Mouse (Mus musculus): ENCODE data around the gene Il1a. TPM values are rescaled to one million over a fixed set of nuclear protein-coding genes. Genes with fewer than 3 reads are reported as not detected.

Gene Il1a
- total and polyA plus RNA-seq, 3 experiments = 0.04 to 0.17 (median 0.13) TPM

- no peaks in the 10 kb centered on the region for H3K79me2 ChIP-seq (replicated peaks; ENCODE audit: control insufficient read depth, extremely low read depth, insufficient read depth, poor library complexity, severe bottlenecking)
- H3K27me3 ChIP-seq (replicated peaks) = no peaks in the 10 kb centered on the region
- in situ Hi-C loops (cut with MboI; ENCODE audit: low pct_ligation_motif_present, low pct_unique_long_range_greater_than_20kb, low sequenced_read_pairs) (loop anchor here (25.0 kb wide), 2 partner anchors 323 to 573 kb away; partner anchors contain the start of genes Anapc1, Mertk and Zc3h8), dilution Hi-C loops (cut with MboI; ENCODE audit: extremely low pct_ligation_motif_present, extremely low pct_unique_long_range_greater_than_20kb, low sequenced_read_pairs) (no loop called here)
- no peaks in the 10 kb centered on the region for H3K36me3 ChIP-seq (replicated peaks in 1 of 2; ENCODE audit: control insufficient read depth in 1 of 2, insufficient read depth in 1 of 2, low read length in 1 of 2)
- no peak overlapping the region for H3K4me2 ChIP-seq (ENCODE audit: insufficient read depth, low read depth, poor library complexity, severe bottlenecking)
- H3K9me3 ChIP-seq (replicated peaks; ENCODE audit: low read length) = no peaks in the 10 kb centered on the region
- H3K27ac ChIP-seq (ENCODE audit: insufficient read depth, low read depth) = no peak overlapping the region
- H3K9ac ChIP-seq (ENCODE audit: insufficient read depth, low read depth) = no peak overlapping the region
- DNase-seq (ENCODE audit: extremely low read depth) = no peak
- H3K4me3 ChIP-seq (replicated peaks in 1 of 3; ENCODE audit: low read depth in 2 of 3, low read length in 2 of 3, poor library complexity in 1 of 3) = no peak overlapping the region
- TF ChIP-seq MXI1 (IDR thresholded peaks at IDR 0.05; ENCODE audit: low read depth, low read length) (no peak), SMC3 (IDR thresholded peaks at IDR 0.05; ENCODE audit: low read depth, low read length) (no peak), UBTF (IDR thresholded peaks at IDR 0.05; ENCODE audit: low read depth, low read length) (no peak), RAD21 (IDR thresholded peaks at IDR 0.05; ENCODE audit: low read depth, low read length) (no peak), GABPA (IDR thresholded peaks at IDR 0.05; ENCODE audit: insufficient replicate concordance, low read depth, low read length) (no peak), TCF12 (IDR thresholded peaks at IDR 0.05; ENCODE audit: low read depth, low read length) (no peak), POLR2AphosphoS2 (IDR thresholded peaks at IDR 0.05; ENCODE audit: low read depth, low read length) (no peak), USF2 (conservative IDR thresholded peaks at IDR 0.05; ENCODE audit: low read depth, low read length) (no peak), PAX5 (IDR thresholded peaks at IDR 0.05; ENCODE audit: low read length) (no peak)
- H3K4me1 ChIP-seq (ENCODE audit: control insufficient read depth in 1 of 2, insufficient read depth in 2 of 2) = peaks cover 21 to 49% of the 10 kb centered on the region in 2 experiments
These were observed 49.1 kb downstream of the Il1a start for GRCm38 (mm10) chr2:129260646-129261045.

GRCm38 (mm10) chr2:129258475-129259211 lies 51.1 kb downstream of the Il1a start:
- no peak overlapping the region for H3K27ac ChIP-seq (ENCODE audit: insufficient read depth, low read depth)
- no peaks in the 10 kb centered on the region for H3K79me2 ChIP-seq (replicated peaks; ENCODE audit: control insufficient read depth, extremely low read depth, insufficient read depth, poor library complexity, severe bottlenecking)
- no peaks in the 10 kb centered on the region for H3K9me3 ChIP-seq (replicated peaks; ENCODE audit: low read length)
- H3K36me3 ChIP-seq (replicated peaks in 1 of 2; ENCODE audit: control insufficient read depth in 1 of 2, insufficient read depth in 1 of 2, low read length in 1 of 2) = no peaks in the 10 kb centered on the region
- H3K9ac ChIP-seq (ENCODE audit: insufficient read depth, low read depth) = no peak overlapping the region
- no peaks in the 10 kb centered on the region for H3K27me3 ChIP-seq (replicated peaks)
- H3K4me3 ChIP-seq (replicated peaks in 1 of 3; ENCODE audit: low read depth in 2 of 3, low read length in 2 of 3, poor library complexity in 1 of 3) = no peak overlapping the region
- dilution Hi-C loops (cut with MboI; ENCODE audit: extremely low pct_ligation_motif_present, extremely low pct_unique_long_range_greater_than_20kb, low sequenced_read_pairs) = no loop called here
- H3K4me1 ChIP-seq (ENCODE audit: control insufficient read depth in 1 of 2, insufficient read depth in 2 of 2) = peaks cover 26 to 53% of the 10 kb centered on the region in 2 experiments
- no peak overlapping the region for H3K4me2 ChIP-seq (ENCODE audit: insufficient read depth, low read depth, poor library complexity, severe bottlenecking)
- TF ChIP-seq EP300 (IDR thresholded peaks at IDR 0.05; ENCODE audit: low read length) (no peak), IRF4 (IDR thresholded peaks at IDR 0.05; ENCODE audit: low read depth, low read length) (peak; percentile 47), ZKSCAN1 (IDR thresholded peaks at IDR 0.05; ENCODE audit: borderline replicate concordance, low read depth, low read length) (no peak), MEF2A (IDR thresholded peaks at IDR 0.05; ENCODE audit: borderline replicate concordance, low read depth, low read length) (peak; percentile 42; the same call in 1 of the 2 replicates), USF2 (conservative IDR thresholded peaks at IDR 0.05; ENCODE audit: low read depth, low read length) (no peak), ZC3H11A (IDR thresholded peaks at IDR 0.05; ENCODE audit: low read depth, low read length) (peak; percentile 95), RAD21 (IDR thresholded peaks at IDR 0.05; ENCODE audit: low read depth, low read length) (peak; percentile 99), SMC3 (IDR thresholded peaks at IDR 0.05; ENCODE audit: low read depth, low read length) (peak; percentile 98), ETS1 (conservative IDR thresholded peaks at IDR 0.05; ENCODE audit: low read depth, low read length) (no peak), BHLHE40 (IDR thresholded peaks at IDR 0.05; ENCODE audit: low read depth, low read length) (0 out of 2 replicates have a peak, but pooled peaks have one; percentile 21), CTCF (conservative IDR thresholded peaks at IDR 0.05 in 1 of 2, IDR thresholded peaks at IDR 0.05 in 1 of 2; ENCODE audit: low read depth in 2 of 2, low read length in 2 of 2) (peak; percentile 89 to 96), SIN3A (IDR thresholded peaks at IDR 0.05; ENCODE audit: low read length) (peak; percentile 50; the same call in 1 of the 2 replicates), HCFC1 (IDR thresholded peaks at IDR 0.05; ENCODE audit: low read depth, low read length) (no peak), KAT2A (IDR thresholded peaks at IDR 0.05; ENCODE audit: insufficient replicate concordance, low read length) (no peak), JUND (conservative IDR thresholded peaks at IDR 0.05; ENCODE audit: low read depth, low read length) (peak; percentile 37; the same call in 1 of the 2 replicates), PAX5 (IDR thresholded peaks at IDR 0.05; ENCODE audit: low read length) (no peak), MAX (IDR thresholded peaks at IDR 0.05; ENCODE audit: low read length) (no peak), MAZ (IDR thresholded peaks at IDR 0.05; ENCODE audit: low read depth, low read length) (no peak), USF1 (IDR thresholded peaks at IDR 0.05; ENCODE audit: low read depth, low read length) (no peak), POLR2AphosphoS2 (IDR thresholded peaks at IDR 0.05; ENCODE audit: low read depth, low read length) (no peak), NELFE (IDR thresholded peaks at IDR 0.05; ENCODE audit: low read depth, low read length) (peak; percentile 30; the same call in 1 of the 2 replicates), ELF1 (IDR thresholded peaks at IDR 0.05; ENCODE audit: low read depth, low read length) (no peak), MYC (IDR thresholded peaks at IDR 0.05; ENCODE audit: low read depth, low read length) (0 out of 2 replicates have a peak, but pooled peaks have one; percentile 45)
- in situ Hi-C loops (cut with MboI; ENCODE audit: low pct_ligation_motif_present, low pct_unique_long_range_greater_than_20kb, low sequenced_read_pairs) = loop anchor here (5.0 to 25.0 kb wide), 3 partner anchors 81 to 571 kb away; partner anchors contain the start of genes Anapc1, Mertk and Zc3h8
- peak; percentile 87 for DNase-seq (ENCODE audit: extremely low read depth)
